Mouse (Mus musculus): ENCODE measurements at regions not wholly inside any gene's neighbourhood (a gene's known extent, or its start where the extent isn't known, plus 50 kb on each side); places are given as distances from the start of the nearest gene placed in this dataset.

- Histone ChIP-seq H3K4me1 (replicated peaks; ENCODE audit: control insufficient read depth, insufficient read depth, low read length) (no peaks in the 10 kb centered on the region), H3K27me3 (ENCODE audit: control insufficient read depth, insufficient read depth, low read length) (no peaks in the 10 kb centered on the region), H3K9ac (ENCODE audit: low read length) (no peak overlapping the region), H3K4me2 (ENCODE audit: low read depth, low read length, severe bottlenecking) (no peak overlapping the region), H3K27ac (ENCODE audit: low read depth, low read length) (no peak overlapping the region), H3K4me3 (ENCODE audit: low read depth, low read length) (no peak overlapping the region), H3K36me3 (ENCODE audit: control insufficient read depth, insufficient read depth, low read length) (no peaks in the 10 kb centered on the region), H3K9me3 (ENCODE audit: control insufficient read depth, low read length) (no peaks in the 10 kb centered on the region)
- DNase-seq (ENCODE audit: low spot score), result no peak
- ATAC-seq (replicated peaks; ENCODE audit: low FRiP score), result no peak
- 56% methylated on average over 5 of the region's 5 CpGs for WGBS
These were observed 305.6 kb upstream of the Onecut1 start for GRCm38 (mm10) chr9:74556116-74556515.

- Histone ChIP-seq H3K27ac (ENCODE audit: low read depth, low read length) (no peak overlapping the region), H3K36me3 (ENCODE audit: control insufficient read depth, insufficient read depth, low read length) (no peaks in the 10 kb centered on the region), H3K4me1 (replicated peaks; ENCODE audit: control insufficient read depth, insufficient read depth, low read length) (no peaks in the 10 kb centered on the region), H3K27me3 (ENCODE audit: control insufficient read depth, insufficient read depth, low read length) (no peaks in the 10 kb centered on the region), H3K9ac (ENCODE audit: low read length) (no peak overlapping the region), H3K4me2 (ENCODE audit: low read depth, low read length, severe bottlenecking) (no peak overlapping the region), H3K9me3 (ENCODE audit: control insufficient read depth, low read length) (no peaks in the 10 kb centered on the region), H3K4me3 (ENCODE audit: low read depth, low read length) (no peak overlapping the region)
- DNase-seq (ENCODE audit: low spot score) (no peak), ATAC-seq (replicated peaks; ENCODE audit: low FRiP score) (no peak)
- WGBS, result 86% methylated on average over 4 of the region's 4 CpGs
These were observed 269.0 kb upstream of the Onecut1 start for GRCm38 (mm10) chr9:74592757-74593156.

GRCm38 (mm10) chr9:74593970-74594369 is 267.8 kb upstream of the Onecut1 start:
- H3K9ac ChIP-seq (ENCODE audit: low read length), result no peak overlapping the region
- whole genome bisulfite sequencing, result 91% methylated on average over 4 of the region's 4 CpGs

GRCm38 (mm10) chr9:74604415-74604814 is 257.3 kb upstream of the Onecut1 start:
- ATAC-seq (replicated peaks; ENCODE audit: low FRiP score), result no peak
- DNase-seq (ENCODE audit: low spot score), result no peak

More at GRCm38 (mm10) chr9:74593970-74594369, 267.8 kb upstream of the Onecut1 start:
- H3K4me2 ChIP-seq (ENCODE audit: low read depth, low read length, severe bottlenecking), result no peak overlapping the region
- no peaks in the 10 kb centered on the region for H3K9me3 ChIP-seq (ENCODE audit: control insufficient read depth, low read length)
- no peaks in the 10 kb centered on the region for H3K4me1 ChIP-seq (replicated peaks; ENCODE audit: control insufficient read depth, insufficient read depth, low read length)
- H3K36me3 ChIP-seq (ENCODE audit: control insufficient read depth, insufficient read depth, low read length), result no peaks in the 10 kb centered on the region
- H3K4me3 ChIP-seq (ENCODE audit: low read depth, low read length), result no peak overlapping the region
- DNase-seq (ENCODE audit: low spot score), result no peak
- no peak overlapping the region for H3K27ac ChIP-seq (ENCODE audit: low read depth, low read length)
- no peak for ATAC-seq (replicated peaks; ENCODE audit: low FRiP score)
- H3K27me3 ChIP-seq (ENCODE audit: control insufficient read depth, insufficient read depth, low read length), result no peaks in the 10 kb centered on the region

GRCm38 (mm10) chr9:74621957-74622356 is 239.8 kb upstream of the Onecut1 start:
- DNase-seq (ENCODE audit: low spot score), result no peak
- Histone ChIP-seq H3K9me3 (ENCODE audit: control insufficient read depth, low read length) (no peaks in the 10 kb centered on the region), H3K4me1 (replicated peaks; ENCODE audit: control insufficient read depth, insufficient read depth, low read length) (no peaks in the 10 kb centered on the region), H3K36me3 (ENCODE audit: control insufficient read depth, insufficient read depth, low read length) (no peaks in the 10 kb centered on the region), H3K4me2 (ENCODE audit: low read depth, low read length, severe bottlenecking) (no peak overlapping the region), H3K27ac (ENCODE audit: low read depth, low read length) (no peak overlapping the region), H3K27me3 (ENCODE audit: control insufficient read depth, insufficient read depth, low read length) (no peaks in the 10 kb centered on the region), H3K4me3 (ENCODE audit: low read depth, low read length) (no peak overlapping the region), H3K9ac (ENCODE audit: low read length) (no peak overlapping the region)
- no peak for ATAC-seq (replicated peaks; ENCODE audit: low FRiP score)

More at GRCm38 (mm10) chr9:74604415-74604814, 257.3 kb upstream of the Onecut1 start:
- Histone ChIP-seq H3K4me1 (replicated peaks; ENCODE audit: control insufficient read depth, insufficient read depth, low read length) (no peaks in the 10 kb centered on the region), H3K4me2 (ENCODE audit: low read depth, low read length, severe bottlenecking) (no peak overlapping the region), H3K4me3 (ENCODE audit: low read depth, low read length) (no peak overlapping the region), H3K9me3 (ENCODE audit: control insufficient read depth, low read length) (no peaks in the 10 kb centered on the region), H3K9ac (ENCODE audit: low read length) (no peak overlapping the region), H3K27ac (ENCODE audit: low read depth, low read length) (no peak overlapping the region), H3K36me3 (ENCODE audit: control insufficient read depth, insufficient read depth, low read length) (no peaks in the 10 kb centered on the region), H3K27me3 (ENCODE audit: control insufficient read depth, insufficient read depth, low read length) (no peaks in the 10 kb centered on the region)
- 97% methylated on average over 1 of the region's 1 CpGs for WGBS

- no peak for DNase-seq (ENCODE audit: low spot score)
- Histone ChIP-seq H3K4me3 (ENCODE audit: low read depth, low read length) (no peak overlapping the region), H3K9ac (ENCODE audit: low read length) (no peak overlapping the region), H3K36me3 (ENCODE audit: control insufficient read depth, insufficient read depth, low read length) (no peaks in the 10 kb centered on the region), H3K9me3 (ENCODE audit: control insufficient read depth, low read length) (no peaks in the 10 kb centered on the region), H3K4me1 (replicated peaks; ENCODE audit: control insufficient read depth, insufficient read depth, low read length) (no peaks in the 10 kb centered on the region), H3K27ac (ENCODE audit: low read depth, low read length) (no peak overlapping the region), H3K4me2 (ENCODE audit: low read depth, low read length, severe bottlenecking) (no peak overlapping the region), H3K27me3 (ENCODE audit: control insufficient read depth, insufficient read depth, low read length) (no peaks in the 10 kb centered on the region)
- WGBS, result 77% methylated on average over 2 of the region's 2 CpGs
- no peak for ATAC-seq (replicated peaks; ENCODE audit: low FRiP score)
These were observed 216.3 kb upstream of the Onecut1 start for GRCm38 (mm10) chr9:74645394-74645793.

- no peak for DNase-seq (ENCODE audit: low spot score)
- H3K4me2 ChIP-seq (ENCODE audit: low read depth, low read length, severe bottlenecking), result no peak overlapping the region
- no peak for ATAC-seq (replicated peaks; ENCODE audit: low FRiP score)
- H3K4me3 ChIP-seq (ENCODE audit: low read depth, low read length), result no peak overlapping the region
- H3K4me1 ChIP-seq (replicated peaks; ENCODE audit: control insufficient read depth, insufficient read depth, low read length), result no peaks in the 10 kb centered on the region
- H3K27ac ChIP-seq (ENCODE audit: low read depth, low read length), result no peak overlapping the region
- WGBS, result 38% methylated on average over 5 of the region's 5 CpGs
- no peak overlapping the region for H3K9ac ChIP-seq (ENCODE audit: low read length)
- no peaks in the 10 kb centered on the region for H3K9me3 ChIP-seq (ENCODE audit: control insufficient read depth, low read length)
- no peaks in the 10 kb centered on the region for H3K27me3 ChIP-seq (ENCODE audit: control insufficient read depth, insufficient read depth, low read length)
- H3K36me3 ChIP-seq (ENCODE audit: control insufficient read depth, insufficient read depth, low read length), result no peaks in the 10 kb centered on the region
These were observed 211.7 kb upstream of the Onecut1 start for GRCm38 (mm10) chr9:74650036-74650435.

- no peaks in the 10 kb centered on the region for H3K36me3 ChIP-seq (ENCODE audit: control insufficient read depth, insufficient read depth, low read length)
- WGBS, result 50% methylated on average over 1 of the region's 1 CpGs
- DNase-seq (ENCODE audit: low spot score) (no peak), ATAC-seq (replicated peaks; ENCODE audit: low FRiP score) (no peak)
- no peak overlapping the region for H3K27ac ChIP-seq (ENCODE audit: low read depth, low read length)
- no peaks in the 10 kb centered on the region for H3K4me1 ChIP-seq (replicated peaks; ENCODE audit: control insufficient read depth, insufficient read depth, low read length)
- H3K27me3 ChIP-seq (ENCODE audit: control insufficient read depth, insufficient read depth, low read length), result no peaks in the 10 kb centered on the region
- no peaks in the 10 kb centered on the region for H3K9me3 ChIP-seq (ENCODE audit: control insufficient read depth, low read length)
- H3K4me3 ChIP-seq (ENCODE audit: low read depth, low read length), result no peak overlapping the region
- H3K9ac ChIP-seq (ENCODE audit: low read length), result no peak overlapping the region
- H3K4me2 ChIP-seq (ENCODE audit: low read depth, low read length, severe bottlenecking), result no peak overlapping the region
These were observed 205.8 kb upstream of the Onecut1 start for GRCm38 (mm10) chr9:74655956-74656355.

GRCm38 (mm10) chr9:74656392-74656791 is 205.3 kb upstream of the Onecut1 start:
- H3K9ac ChIP-seq (ENCODE audit: low read length), result no peak overlapping the region
- no peaks in the 10 kb centered on the region for H3K36me3 ChIP-seq (ENCODE audit: control insufficient read depth, insufficient read depth, low read length)
- H3K4me2 ChIP-seq (ENCODE audit: low read depth, low read length, severe bottlenecking), result no peak overlapping the region
- no peak for ATAC-seq (replicated peaks; ENCODE audit: low FRiP score)
- no peak overlapping the region for H3K4me3 ChIP-seq (ENCODE audit: low read depth, low read length)
- H3K4me1 ChIP-seq (replicated peaks; ENCODE audit: control insufficient read depth, insufficient read depth, low read length), result no peaks in the 10 kb centered on the region
- WGBS, result 85% methylated on average over 10 of the region's 10 CpGs
- no peak for DNase-seq (ENCODE audit: low spot score)
- H3K27ac ChIP-seq (ENCODE audit: low read depth, low read length), result no peak overlapping the region
- H3K9me3 ChIP-seq (ENCODE audit: control insufficient read depth, low read length), result no peaks in the 10 kb centered on the region
- no peaks in the 10 kb centered on the region for H3K27me3 ChIP-seq (ENCODE audit: control insufficient read depth, insufficient read depth, low read length)

Data from forebrain, embryonic 11.5 days (tissue).